Mouse (Mus musculus): Measurements from ENCODE around the gene Olfr316.

DNA sequence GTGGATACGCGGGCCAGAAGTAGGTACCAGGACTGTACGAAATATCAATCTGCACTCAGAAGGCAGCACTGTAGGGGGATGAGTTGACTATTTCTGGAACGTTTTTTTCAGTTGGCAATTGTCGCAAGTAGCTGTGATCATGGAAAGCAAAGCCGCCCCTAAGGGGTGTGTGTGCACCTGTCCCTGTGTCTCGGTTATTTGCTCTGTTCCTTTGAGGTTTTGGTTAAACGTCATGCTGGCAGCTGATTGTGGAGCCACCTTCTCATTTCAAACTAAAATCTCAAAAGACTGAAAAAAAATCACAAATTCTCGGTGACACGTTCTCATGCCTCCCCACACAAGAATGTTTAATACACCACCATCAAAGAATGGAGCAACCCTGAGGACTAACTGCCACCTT lies 35.1 kb downstream of the Olfr316 start:
- TF ChIP-seq CTCF (IDR thresholded peaks at IDR 0.05; ENCODE audit: low read depth, low read length) (no peak), POLR2A (IDR thresholded peaks at IDR 0.05; ENCODE audit: insufficient read depth, low read length) (no peak), EP300 (IDR thresholded peaks at IDR 0.05; ENCODE audit: insufficient read depth, low read depth, low read length) (no peak)
